Mouse (Mus musculus) megakaryocyte, embryonic 14.5 days (primary cell): ENCODE measurements at regions not wholly inside any gene's neighbourhood (a gene's known extent, or its start where the extent isn't known, plus 50 kb on each side); places are given as distances from the start of the nearest gene placed in this dataset.

Experiments
- FLI1 ChIP-seq: IDR thresholded peaks from 2 replicates; pipeline ENCODE4 v1.6.1; 2012; ENCODE audit warnings: low read length, inconsistent platforms, mixed read lengths
- GATA1 ChIP-seq: IDR thresholded peaks from 3 replicates; pipeline ENCODE4 v1.6.1; 2012; ENCODE audit warnings: mixed read lengths, low read length, inconsistent platforms, borderline replicate concordance

DNA sequence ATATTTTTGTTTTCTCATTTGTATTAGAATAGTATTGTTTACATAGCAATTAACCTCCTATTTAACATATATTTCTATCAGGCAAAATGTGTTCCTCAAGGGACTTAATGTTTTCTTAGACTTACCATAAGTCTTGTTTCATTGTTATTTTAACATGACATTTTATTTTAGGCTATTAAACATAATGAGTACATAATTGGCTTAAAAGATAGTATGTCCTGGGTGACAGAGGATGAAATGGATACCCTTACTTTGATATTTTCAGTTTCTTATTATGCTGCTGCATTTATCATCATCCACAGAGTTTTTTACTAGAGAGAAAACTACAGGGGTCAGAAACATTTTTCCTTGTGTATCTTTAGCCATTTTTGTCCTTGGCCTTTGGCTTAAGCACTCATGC, 1447.6 kb upstream of the Adam24 start:
- TF ChIP-seq GATA1 (no peak), FLI1 (no peak)
